Mouse (Mus musculus) embryonic facial prominence, embryonic 14.5 days (tissue): ENCODE measurements at regions not wholly inside any gene's neighbourhood (a gene's known extent, or its start where the extent isn't known, plus 50 kb on each side); places are given as distances from the start of the nearest gene placed in this dataset.
A peak's percentile ranks its signal among the peaks of the same experiment; 100 is the strongest.

ENCODE experiments used
- ATAC-seq: fragments of 200-750 bp; cut with Nextera tagmentation; 2 replicates; pipeline ENCODE4 v1.8.0; 2017; ENCODE audit warnings: low read depth, moderate number of reproducible peaks, moderate TSS enrichment
- DNase-seq: peaks from one replicate; pipeline ENCODE4 v3.0.0-alpha.2; 2015; ENCODE audit warnings: low spot score
- H3K27ac ChIP-seq: fragments of 300-500 bp; sonication (generic); replicated peaks from 2 replicates; pipeline ENCODE4 v1.5.1; 2014; ENCODE audit warnings: low read depth, mild to moderate bottlenecking, low read length, moderate library complexity
- H3K27me3 ChIP-seq: fragments of 300-500 bp; sonication (generic); replicated peaks from 2 replicates; pipeline ENCODE4 v1.6.1; 2014; ENCODE audit warnings: low read length; ENCODE audit not compliant: control insufficient read depth, insufficient read depth
- H3K36me3 ChIP-seq: fragments of 300-500 bp; sonication (generic); 2 replicates; pipeline ENCODE4 v1.6.1; 2014; ENCODE audit warnings: low read length, mixed read lengths; ENCODE audit not compliant: control insufficient read depth, insufficient read depth
- H3K4me1 ChIP-seq: fragments of 300-500 bp; sonication (generic); 2 replicates; pipeline ENCODE4 v1.6.1; 2014; ENCODE audit warnings: antibody characterized with exemption, low read length; ENCODE audit not compliant: control insufficient read depth, insufficient read depth
- H3K4me2 ChIP-seq: fragments of 300-500 bp; sonication (generic); 2 replicates; pipeline ENCODE4 v1.6.1; 2014; ENCODE audit warnings: low read depth, mild to moderate bottlenecking, low read length, moderate library complexity, mixed read lengths
- H3K4me3 ChIP-seq: fragments of 300-500 bp; sonication (generic); 2 replicates; pipeline ENCODE4 v1.5.1; 2014; ENCODE audit warnings: low read depth, mild to moderate bottlenecking, low read length
- H3K9ac ChIP-seq: fragments of 300-500 bp; sonication (generic); 2 replicates; pipeline ENCODE4 v1.6.1; 2014; ENCODE audit warnings: low read depth, mild to moderate bottlenecking, low read length, moderate library complexity, mixed read lengths
- H3K9me3 ChIP-seq: fragments of 300-500 bp; sonication (generic); 2 replicates; pipeline ENCODE4 v1.6.1; 2016; ENCODE audit warnings: low read length; ENCODE audit not compliant: control insufficient read depth
- WGBS: fragments of 180-500 bp; shearing (Covaris S2); extraction: QIAGEN DNeasy Blood & Tissue Kit; methylation state at CpG from one replicate; pipeline ENCODE4 v1.1.7; 2014; 5-methylcytosine and 5-hydroxymethylcytosine counted together

- Histone ChIP-seq H3K4me1 (no peaks in the 10 kb centered on the region), H3K27me3 (no peaks in the 10 kb centered on the region), H3K9ac (no peak overlapping the region), H3K36me3 (no peaks in the 10 kb centered on the region), H3K27ac (no peak overlapping the region), H3K9me3 (no peaks in the 10 kb centered on the region), H3K4me2 (no peak overlapping the region), H3K4me3 (no peak overlapping the region)
- no peak for DNase-seq
- WGBS, result 86% methylated on average over 5 of the region's 5 CpGs
- ATAC-seq, result no peak
Observed at GRCm38 (mm10) chr1:176462125-176462524, 187.0 kb upstream of the Pld5 start.

GRCm38 (mm10) chr1:176446735-176447134, 171.6 kb upstream of the Pld5 start:
- no peak for ATAC-seq
- WGBS, result 48% methylated on average over 4 of the region's 4 CpGs
- no peak overlapping the region for H3K4me3 ChIP-seq

DNA sequence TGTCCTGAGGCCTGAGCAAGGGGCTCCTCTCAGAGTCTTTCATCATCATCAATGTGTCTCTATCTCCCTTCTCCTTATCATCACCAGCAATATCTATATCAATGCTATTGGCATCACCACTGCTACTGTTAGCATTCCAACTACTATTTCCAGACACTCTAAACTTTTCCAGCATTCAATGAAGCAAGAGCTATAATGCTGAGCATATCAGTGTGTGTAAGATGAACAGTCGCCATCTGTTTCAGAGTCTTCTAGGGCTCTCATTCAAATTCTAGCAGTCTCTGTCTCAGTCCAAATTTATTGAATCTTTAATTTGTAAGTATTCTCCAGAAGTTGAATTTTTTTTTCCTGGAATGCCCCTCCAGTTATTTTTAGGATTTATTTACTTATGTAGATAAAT, 168.6 kb upstream of the Pld5 start:
- H3K9ac ChIP-seq, result no peak overlapping the region
- H3K9me3 ChIP-seq, result no peaks in the 10 kb centered on the region
- no peaks in the 10 kb centered on the region for H3K27me3 ChIP-seq
- ATAC-seq (no peak), DNase-seq (no peak)
- no peak overlapping the region for H3K27ac ChIP-seq
- 86% methylated on average over 1 of the region's 1 CpGs for WGBS
- H3K4me1 ChIP-seq, result no peaks in the 10 kb centered on the region
- no peak overlapping the region for H3K4me2 ChIP-seq
- H3K4me3 ChIP-seq, result no peak overlapping the region
- no peaks in the 10 kb centered on the region for H3K36me3 ChIP-seq

More at GRCm38 (mm10) chr1:176446735-176447134, 171.6 kb upstream of the Pld5 start:
- H3K36me3 ChIP-seq, result no peaks in the 10 kb centered on the region
- DNase-seq, result no peak
- H3K27me3 ChIP-seq, result no peaks in the 10 kb centered on the region
- no peaks in the 10 kb centered on the region for H3K9me3 ChIP-seq
- H3K27ac ChIP-seq, result no peak overlapping the region
- no peaks in the 10 kb centered on the region for H3K4me1 ChIP-seq
- H3K4me2 ChIP-seq, result no peak overlapping the region
- no peak overlapping the region for H3K9ac ChIP-seq

DNA sequence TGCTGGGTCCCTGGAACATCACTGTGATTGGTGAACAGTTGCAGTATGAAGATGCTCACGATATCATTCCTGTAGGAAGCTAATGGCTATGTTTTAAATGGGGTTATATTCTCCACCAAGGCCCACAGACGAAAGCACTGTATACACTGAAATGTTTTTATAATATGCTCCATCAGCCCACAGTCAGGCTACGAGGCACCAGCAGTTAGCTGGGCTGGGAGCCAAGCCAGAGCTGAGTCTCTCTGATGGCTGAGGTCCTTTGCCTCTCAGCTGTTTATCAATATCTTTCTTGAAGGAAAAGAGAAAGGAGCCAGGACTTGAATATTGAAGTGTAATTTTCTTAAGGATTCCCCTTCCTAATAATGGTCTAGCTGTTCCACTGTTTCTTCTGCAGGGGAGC, 165.1 kb upstream of the Pld5 start:
- no peaks in the 10 kb centered on the region for H3K36me3 ChIP-seq
- 55% methylated on average over 3 of the region's 3 CpGs for WGBS
- ATAC-seq (no peak), DNase-seq (peak; percentile 19)
- H3K27me3 ChIP-seq, result no peaks in the 10 kb centered on the region
- no peaks in the 10 kb centered on the region for H3K9me3 ChIP-seq
- no peak overlapping the region for H3K27ac ChIP-seq
- no peak overlapping the region for H3K4me2 ChIP-seq
- H3K4me1 ChIP-seq, result no peaks in the 10 kb centered on the region
- H3K4me3 ChIP-seq, result no peak overlapping the region
- H3K9ac ChIP-seq, result no peak overlapping the region

- no peak for ATAC-seq
- WGBS, result 20% methylated on average over 4 of the region's 4 CpGs
- H3K9ac ChIP-seq, result no peak overlapping the region
- no peak overlapping the region for H3K27ac ChIP-seq
- peak; percentile 22 for DNase-seq
- H3K4me2 ChIP-seq, result no peak overlapping the region
- no peaks in the 10 kb centered on the region for H3K36me3 ChIP-seq
- H3K27me3 ChIP-seq, result no peaks in the 10 kb centered on the region
- no peak overlapping the region for H3K4me3 ChIP-seq
- no peaks in the 10 kb centered on the region for H3K4me1 ChIP-seq
- no peaks in the 10 kb centered on the region for H3K9me3 ChIP-seq
Observed at GRCm38 (mm10) chr1:176427835-176428234, 152.7 kb upstream of the Pld5 start.

DNA sequence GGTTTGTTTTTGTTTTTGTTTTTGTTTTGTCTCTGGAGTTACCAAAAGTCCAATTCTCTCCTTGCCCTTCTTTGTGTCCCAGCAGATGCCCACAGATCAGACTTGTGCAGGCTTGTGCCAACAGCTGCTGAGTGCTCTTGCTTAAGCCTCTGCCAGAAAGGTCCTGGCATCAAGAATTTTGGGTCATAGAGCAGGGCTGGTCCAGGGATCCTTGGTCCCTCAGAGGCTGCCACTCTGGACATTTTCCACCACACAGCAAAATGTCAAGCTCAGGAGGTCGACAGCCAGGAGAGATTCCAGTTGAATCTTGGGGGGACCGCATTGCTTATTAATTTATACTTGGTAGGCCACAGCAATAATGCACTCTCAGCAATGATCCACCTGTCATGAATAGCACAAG, 151.9 kb upstream of the Pld5 start:
- no peaks in the 10 kb centered on the region for H3K4me1 ChIP-seq
- no peaks in the 10 kb centered on the region for H3K9me3 ChIP-seq
- no peak overlapping the region for H3K9ac ChIP-seq
- H3K36me3 ChIP-seq, result no peaks in the 10 kb centered on the region
- ATAC-seq (no peak), DNase-seq (no peak)
- no peak overlapping the region for H3K4me2 ChIP-seq
- 85% methylated on average over 2 of the region's 2 CpGs for WGBS
- H3K27ac ChIP-seq, result no peak overlapping the region
- H3K27me3 ChIP-seq, result no peaks in the 10 kb centered on the region
- no peak overlapping the region for H3K4me3 ChIP-seq

DNA sequence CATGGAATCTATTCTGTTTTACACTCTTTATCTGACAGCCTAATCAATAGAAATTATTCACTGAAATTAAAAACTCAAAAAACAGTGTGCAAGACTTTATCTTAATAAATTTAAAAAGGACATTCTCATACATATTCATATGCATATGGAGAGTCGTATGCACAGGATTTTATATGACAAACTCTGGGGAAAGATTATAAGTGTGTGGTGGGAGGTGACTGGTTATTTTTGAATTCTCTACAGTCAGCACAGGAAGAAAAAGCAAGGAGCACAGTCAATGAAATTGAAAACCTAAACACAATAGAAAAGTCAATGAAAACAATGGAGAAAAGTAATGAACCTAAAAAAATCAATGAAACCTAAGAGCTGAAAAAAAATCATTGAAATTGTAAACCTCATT, 142.1 kb upstream of the Pld5 start:
- Histone ChIP-seq H3K36me3 (no peaks in the 10 kb centered on the region), H3K4me2 (no peak overlapping the region), H3K4me3 (no peak overlapping the region), H3K9ac (no peak overlapping the region), H3K27ac (no peak overlapping the region), H3K27me3 (no peaks in the 10 kb centered on the region), H3K4me1 (no peaks in the 10 kb centered on the region), H3K9me3 (no peaks in the 10 kb centered on the region)
- no peak for ATAC-seq
- no peak for DNase-seq
- 73% methylated on average over 1 of the region's 1 CpGs for WGBS

DNA sequence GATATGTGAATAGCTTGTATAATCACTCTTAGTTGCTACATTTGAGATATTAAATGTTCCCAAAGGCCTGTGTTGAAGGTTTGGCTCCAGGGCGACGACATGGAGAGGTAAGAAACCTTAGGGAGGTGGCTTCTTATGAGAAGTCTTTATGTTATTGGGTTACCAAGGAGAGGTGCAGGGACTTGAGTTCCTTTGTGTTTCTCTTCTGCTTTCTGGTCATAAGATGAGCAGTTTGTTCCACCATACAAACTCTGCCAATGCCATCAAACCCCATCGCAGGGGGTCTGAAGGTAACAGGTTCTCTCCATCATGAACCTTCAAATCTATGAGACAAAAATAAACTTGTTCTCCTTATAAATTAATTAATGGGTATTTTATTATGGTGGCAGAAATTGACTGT, 129.0 kb upstream of the Pld5 start:
- H3K4me1 ChIP-seq, result no peaks in the 10 kb centered on the region
- no peak overlapping the region for H3K27ac ChIP-seq
- H3K4me2 ChIP-seq, result no peak overlapping the region
- ATAC-seq, result no peak
- no peaks in the 10 kb centered on the region for H3K9me3 ChIP-seq
- no peak overlapping the region for H3K9ac ChIP-seq
- DNase-seq, result no peak
- H3K27me3 ChIP-seq, result no peaks in the 10 kb centered on the region
- H3K36me3 ChIP-seq, result no peaks in the 10 kb centered on the region
- 90% methylated on average over 3 of the region's 3 CpGs for WGBS
- no peak overlapping the region for H3K4me3 ChIP-seq

DNA sequence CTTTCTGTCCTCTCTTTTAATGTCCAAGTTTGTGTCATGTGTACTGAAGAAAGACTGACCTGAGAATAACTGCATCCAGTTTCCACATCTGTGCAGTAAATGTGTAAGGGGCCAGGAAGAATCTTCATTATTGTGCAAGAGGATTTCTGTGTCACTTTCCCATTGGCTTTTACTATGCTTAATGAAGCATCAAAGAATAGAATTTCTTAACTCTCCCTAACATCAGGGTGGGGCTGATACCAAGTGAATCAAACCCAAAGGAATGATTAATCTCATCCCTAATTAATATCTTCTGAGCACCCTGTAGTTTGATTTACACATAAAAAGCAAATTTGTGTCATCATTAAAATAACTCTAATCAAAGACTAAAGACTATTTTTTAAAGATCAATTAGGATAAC, 104.5 kb upstream of the Pld5 start:
- no peak for DNase-seq
- H3K9ac ChIP-seq, result no peak overlapping the region
- no peak overlapping the region for H3K4me2 ChIP-seq
- no peaks in the 10 kb centered on the region for H3K4me1 ChIP-seq
- no peak overlapping the region for H3K27ac ChIP-seq
- H3K36me3 ChIP-seq, result no peaks in the 10 kb centered on the region
- no peak overlapping the region for H3K4me3 ChIP-seq
- no peak for ATAC-seq
- H3K27me3 ChIP-seq, result no peaks in the 10 kb centered on the region
- H3K9me3 ChIP-seq, result no peaks in the 10 kb centered on the region
